In the genomic region with DNA sequence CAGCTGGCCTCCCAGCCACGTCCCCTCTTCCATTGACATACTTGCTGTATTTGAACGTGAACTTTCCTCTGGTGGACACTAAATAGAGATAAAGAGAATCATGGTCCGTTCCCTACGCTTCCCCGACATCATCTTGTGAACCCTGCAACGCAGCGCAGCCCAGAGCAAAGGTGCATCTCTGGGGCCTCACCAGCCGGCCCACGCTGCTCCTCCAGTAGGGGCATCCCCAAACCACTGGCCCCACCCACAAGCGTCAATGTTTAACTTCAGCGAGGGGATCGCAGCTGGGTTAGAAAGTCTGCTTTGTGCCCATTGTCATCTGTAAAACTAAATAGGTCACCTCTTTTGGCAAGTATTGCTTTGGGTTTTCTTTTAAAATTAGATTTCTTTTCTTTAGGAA, we compare ENCODE assay signal across 16 mouse cellular contexts.
DNase-seq lines count a peak whose midpoint lies in the region; ATAC-seq and TF ChIP-seq lines count a peak whose summit lies in the region.
"Had no signal": no experiment of that assay in that cellular context is flagged by ENCODE, and none has a peak within 500 bp of the region (broad histone marks: within the 10 kb centered on the region; RNA-seq: fewer than 3 reads in every experiment).

No protein-coding gene starts in this region.

- H3K27ac ChIP-seq in cerebellum, adult 2 months (ENCODE audit: insufficient read depth, low read length): no peak overlapping the region
- H3K27ac ChIP-seq: liver, embryonic 14.5 days; midbrain, embryonic 13.5 days had no signal

- intact Hi-C loops in gastrocnemius, postnatal 14 days (cut with DNase I; ENCODE audit: low total_unique reads): no loop called here

- ATAC-seq in CD4-positive, CD25-positive, alpha-beta regulatory T cell, adult 4 months: peak; percentile 54
- ATAC-seq: forebrain, embryonic 16.5 days; midbrain, embryonic 13.5 days had no signal

- TF ChIP-seq CTCF in cerebellum, adult 2 months (IDR thresholded peaks at IDR 0.05; ENCODE audit: borderline replicate concordance, insufficient read depth, low read depth, low read length): no peak

- peak; percentile 73 for DNase-seq in induced T-regulatory cell, adult 2 months (ENCODE audit: low read depth)
- DNase-seq in kidney, postnatal 36 days: peak; percentile 39 to 73
- peak; percentile 26 to 29 for DNase-seq in thymus, postnatal 10 days (ENCODE audit: low spot score in 2 of 2)
- no peak for DNase-seq in cerebellum, adult 2 months
- DNase-seq in gastrocnemius, postnatal 14 days: no peak
- DNase-seq in right cerebral cortex, postnatal 36 days (ENCODE audit: low spot score in 2 of 2): no peak
- DNase-seq: cerebellum, postnatal 14 days; gastrocnemius, postnatal 25 days; lung, postnatal 36 days; right cerebral cortex, postnatal 4 days had no signal

- 90% methylated on average over 12 of the region's 12 CpGs for WGBS in cerebellum, adult 2 months

- TF ChIP-seq POLR2A in cerebellum, adult 2 months (IDR thresholded peaks at IDR 0.05; ENCODE audit: borderline replicate concordance, insufficient read depth, low read length): no peak

- no peaks in the 10 kb centered on the region for H3K27me3 ChIP-seq in cerebellum, adult 2 months (ENCODE audit: control insufficient read depth, insufficient read depth, low read length)
- H3K27me3 ChIP-seq: heart, embryonic 12.5 days; midbrain, embryonic 13.5 days had no signal

- H3K4me3 ChIP-seq in cerebellum, adult 2 months (replicated peaks; ENCODE audit: insufficient read depth, low read depth, low read length): no peak overlapping the region
- H3K4me3 ChIP-seq: erythroblast, embryonic 14.5 days; heart, embryonic 12.5 days; midbrain, embryonic 13.5 days had no signal

- H3K4me1 ChIP-seq in cerebellum, adult 2 months (ENCODE audit: control insufficient read depth, insufficient read depth, low read length): no peaks in the 10 kb centered on the region

Comparison
In these comparisons a context has a peak if more than half of its experiments do, and no peak if none do; other contexts are left out.
1. DNase-seq: peak in induced T-regulatory cell, adult 2 months (single experiment), kidney, postnatal 36 days (2 of 2) and thymus, postnatal 10 days (2 of 2); none in cerebellum, adult 2 months (0 of 2), gastrocnemius, postnatal 14 days (single experiment) and right cerebral cortex, postnatal 36 days (0 of 2).